Mouse (Mus musculus): ENCODE measurements around the gene Zfp62.

The Zfp62 gene

GRCm38 (mm10) chr11:49248974-49249700 is 46.0 kb downstream of the Zfp62 start:
- DNase-seq (ENCODE audit: low read depth) = peak; percentile 64

- peak; percentile 84 for DNase-seq (ENCODE audit: low read depth)
Measured at GRCm38 (mm10) chr11:49249811-49250421, 46.8 kb downstream of the Zfp62 start.

DNA sequence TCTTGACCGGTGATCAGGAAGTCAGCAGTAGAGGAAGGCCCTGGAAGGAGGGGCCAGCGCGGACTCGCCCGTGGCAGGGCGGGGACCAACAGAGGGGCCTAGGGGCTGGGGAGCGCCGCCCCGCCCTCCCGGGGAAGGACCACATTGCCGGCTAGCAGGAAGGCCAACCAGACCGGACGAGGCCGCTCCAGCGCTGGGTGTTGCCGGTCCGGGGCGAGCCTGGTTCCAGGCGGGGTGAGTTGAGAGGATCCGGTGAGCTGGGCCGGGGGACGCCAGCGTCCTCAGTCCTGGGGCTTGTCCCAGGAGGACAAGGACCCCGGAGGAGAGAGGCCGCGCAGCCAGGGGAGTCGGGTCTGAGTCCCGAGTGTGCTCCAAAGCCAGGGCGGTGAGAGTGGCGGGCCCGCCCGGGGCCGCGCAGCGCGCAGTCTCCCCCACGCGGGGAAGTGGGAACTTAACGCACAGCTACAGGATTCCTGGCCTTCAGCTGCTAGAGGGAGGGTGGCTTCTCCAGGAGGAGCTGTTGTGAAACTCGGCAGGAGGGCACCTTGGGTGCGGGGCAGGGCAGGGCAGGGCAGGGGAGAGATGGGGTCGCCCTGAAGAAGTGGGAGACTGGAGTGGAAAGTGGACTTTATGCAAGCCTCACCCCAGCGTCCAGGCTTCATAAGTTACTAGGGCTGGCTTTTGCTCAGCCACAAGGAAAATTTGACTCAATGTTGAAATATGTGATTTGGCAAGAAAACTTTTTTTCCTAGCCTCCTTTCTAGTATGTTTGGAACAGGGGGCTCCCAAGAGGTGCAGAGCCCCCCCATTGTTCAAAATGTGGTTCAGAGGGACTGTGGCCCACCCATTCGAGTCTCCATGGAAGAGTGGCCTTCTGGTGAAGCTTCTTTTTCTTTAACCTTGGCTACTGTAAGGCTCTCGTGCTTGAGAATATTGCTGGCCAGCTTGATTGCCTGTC is 47.6 kb downstream of the Zfp62 start:
- DNase-seq (ENCODE audit: low read depth) = peak; percentile 86

DNA sequence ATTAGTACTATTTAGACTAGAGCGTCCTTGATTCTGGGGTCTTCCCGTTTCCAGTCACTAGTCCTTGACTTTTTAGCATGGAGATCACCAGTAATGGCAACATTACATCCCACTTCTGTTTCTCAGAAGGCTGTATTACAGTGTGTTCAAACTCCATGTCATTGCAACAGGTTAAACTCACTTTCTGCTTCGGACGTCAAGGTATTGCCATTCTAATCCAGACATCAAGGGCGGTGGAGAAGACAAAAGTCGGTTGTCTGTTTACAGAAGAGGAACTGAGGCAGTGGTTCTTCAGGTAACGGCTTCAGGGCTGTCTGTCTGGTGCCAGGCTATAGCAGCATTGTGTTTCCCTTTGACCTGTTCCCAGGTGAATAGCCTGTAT is 48.3 kb downstream of the Zfp62 start:
- DNase-seq (ENCODE audit: low read depth) = no peak

DNA sequence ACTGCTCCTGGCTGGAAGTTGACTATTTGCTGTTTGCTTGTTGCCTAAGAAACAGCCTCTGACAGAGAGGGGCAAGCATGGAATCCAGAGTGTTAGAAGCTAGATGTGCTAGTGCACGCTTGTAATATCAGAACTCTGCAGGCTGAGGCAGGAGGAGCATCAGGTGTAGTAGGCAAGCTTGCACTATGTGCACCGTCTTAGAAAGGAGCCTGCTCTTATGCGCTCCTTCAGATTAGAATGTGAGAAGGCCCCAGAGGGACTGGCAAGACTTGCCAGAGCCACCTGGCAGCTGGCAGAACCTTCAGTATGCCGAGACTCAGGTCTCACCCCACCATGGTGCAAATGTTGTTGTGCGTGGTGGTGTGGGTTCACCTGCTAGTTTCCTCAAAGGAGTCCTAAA is 49.0 kb downstream of the Zfp62 start:
- DNase-seq (ENCODE audit: low read depth) = peak; percentile 35

GRCm38 (mm10) chr11:49253035-49253434 is 49.9 kb downstream of the Zfp62 start:
- no peak for DNase-seq (ENCODE audit: low read depth)

DNA sequence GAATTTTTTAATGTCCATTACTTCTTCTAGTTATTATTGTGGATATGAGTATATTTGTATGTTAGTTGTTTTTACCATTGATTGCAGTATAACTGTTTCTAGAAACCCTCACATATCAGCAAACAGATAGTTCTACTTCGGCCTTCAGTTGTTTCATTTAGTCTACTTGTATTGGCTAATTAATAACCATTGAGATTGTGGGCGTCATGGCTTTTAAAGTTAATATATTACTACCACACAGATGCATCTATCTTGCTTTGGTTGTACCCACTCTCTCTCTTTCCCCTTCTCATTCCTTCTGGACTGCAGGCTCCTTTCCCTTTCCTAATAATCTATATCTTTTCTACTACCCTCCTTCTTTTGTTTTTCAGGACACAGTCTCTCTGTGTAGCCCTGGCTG is 56.2 kb downstream of the Zfp62 start:
- DNase-seq (ENCODE audit: low read depth) = no peak

- no peak for DNase-seq (ENCODE audit: low read depth)
Measured at GRCm38 (mm10) chr11:49259829-49260228, 56.7 kb downstream of the Zfp62 start.

DNA sequence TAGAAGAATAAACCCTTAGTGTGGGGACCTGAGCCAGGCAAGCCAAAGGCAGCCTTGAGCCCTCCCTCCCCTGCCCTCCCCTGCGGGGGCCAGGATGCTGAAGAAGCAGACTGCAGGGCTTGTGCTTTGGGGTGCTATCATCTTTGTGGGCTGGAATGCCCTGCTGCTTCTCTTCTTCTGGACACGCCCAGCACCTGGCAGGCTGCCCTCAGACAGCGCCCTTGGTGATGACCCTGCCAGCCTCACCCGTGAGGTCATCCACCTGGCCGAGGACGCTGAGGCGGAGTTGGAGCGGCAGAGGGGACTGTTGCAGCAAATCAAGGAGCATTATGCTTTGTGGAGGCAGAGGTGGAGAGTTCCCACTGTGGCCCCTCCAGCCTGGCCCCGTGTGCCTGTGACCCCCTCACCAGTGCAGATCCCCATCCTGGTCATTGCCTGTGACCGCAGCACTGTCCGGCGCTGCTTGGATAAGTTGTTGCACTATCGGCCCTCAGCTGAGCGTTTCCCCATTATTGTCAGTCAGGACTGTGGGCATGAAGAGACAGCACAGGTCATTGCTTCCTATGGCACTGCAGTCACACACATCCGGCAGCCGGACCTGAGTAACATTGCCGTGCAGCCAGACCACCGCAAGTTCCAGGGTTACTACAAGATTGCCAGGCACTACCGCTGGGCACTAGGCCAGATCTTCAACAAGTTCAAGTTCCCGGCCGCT is 57.7 kb downstream of the Zfp62 start:
- no peak for DNase-seq (ENCODE audit: low read depth)

- DNase-seq (ENCODE audit: low read depth) = no peak
Measured at GRCm38 (mm10) chr11:49261313-49261855, 58.3 kb downstream of the Zfp62 start.

DNA sequence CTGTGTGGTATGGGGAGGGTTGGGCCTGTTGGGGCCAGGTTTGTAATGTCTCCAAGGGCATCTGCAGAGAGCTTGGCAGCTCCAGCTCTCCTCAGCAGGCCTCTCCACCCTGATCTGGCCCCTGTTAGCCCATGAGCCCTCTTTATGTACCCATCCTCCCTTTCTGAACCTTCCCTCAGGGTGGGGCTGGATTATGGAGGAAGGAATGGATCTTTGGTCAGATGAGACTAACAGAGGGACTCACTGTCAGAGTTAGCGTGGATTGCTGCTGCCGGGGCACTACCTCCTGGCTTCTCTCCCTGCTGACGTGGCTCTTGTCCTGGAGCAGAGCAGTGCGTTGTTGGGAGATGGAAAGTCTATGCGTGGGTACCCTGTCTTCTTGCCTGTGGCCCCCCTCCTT is 59.2 kb downstream of the Zfp62 start:
- DNase-seq (ENCODE audit: low read depth) = no peak

DNA sequence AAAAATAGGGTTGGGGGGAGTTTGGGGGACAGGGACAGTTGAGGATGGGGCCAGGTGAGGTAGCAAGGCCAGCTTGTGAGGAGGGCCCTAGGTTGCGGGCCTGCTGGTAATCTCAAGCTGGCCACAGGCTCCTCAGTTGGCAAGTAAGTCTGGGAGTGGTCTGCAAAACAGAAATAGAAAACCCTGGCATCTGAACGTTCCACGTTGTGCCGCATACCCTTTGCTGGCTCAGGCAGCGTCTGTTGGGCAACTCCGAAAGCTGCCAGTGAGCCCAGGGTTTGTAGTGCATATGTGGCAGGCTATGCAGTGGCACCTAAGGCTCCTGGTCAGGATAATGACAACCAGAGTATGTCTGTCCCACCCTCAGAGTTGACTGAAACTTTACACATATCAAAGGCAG is 60.1 kb downstream of the Zfp62 start:
- DNase-seq (ENCODE audit: low read depth) = no peak

GRCm38 (mm10) chr11:49264081-49264480 is 61.0 kb downstream of the Zfp62 start:
- DNase-seq (ENCODE audit: low read depth) = no peak

GRCm38 (mm10) chr11:49264622-49265021 is 61.5 kb downstream of the Zfp62 start:
- peak; percentile 51 for DNase-seq (ENCODE audit: low read depth)

DNA sequence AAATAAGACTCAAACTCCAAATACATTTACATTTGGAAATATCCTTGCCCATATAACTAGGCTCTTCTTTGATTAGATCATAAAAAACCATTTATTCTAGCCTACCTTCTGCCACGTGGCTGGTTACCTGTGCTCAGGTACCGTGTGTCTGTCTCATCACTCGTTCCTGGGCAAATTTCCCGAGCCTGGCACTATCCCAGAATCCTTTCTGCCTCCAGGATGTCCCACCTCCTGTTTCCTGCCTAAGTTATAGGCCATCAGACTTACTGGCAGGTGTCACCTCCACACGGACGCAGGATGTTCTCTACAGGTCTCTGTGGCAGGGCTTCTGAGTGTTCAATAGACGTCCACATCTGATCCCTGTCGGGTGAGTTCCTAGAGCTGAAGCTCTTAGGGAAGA is 62.0 kb downstream of the Zfp62 start:
- no peak for DNase-seq (ENCODE audit: low read depth)

DNA sequence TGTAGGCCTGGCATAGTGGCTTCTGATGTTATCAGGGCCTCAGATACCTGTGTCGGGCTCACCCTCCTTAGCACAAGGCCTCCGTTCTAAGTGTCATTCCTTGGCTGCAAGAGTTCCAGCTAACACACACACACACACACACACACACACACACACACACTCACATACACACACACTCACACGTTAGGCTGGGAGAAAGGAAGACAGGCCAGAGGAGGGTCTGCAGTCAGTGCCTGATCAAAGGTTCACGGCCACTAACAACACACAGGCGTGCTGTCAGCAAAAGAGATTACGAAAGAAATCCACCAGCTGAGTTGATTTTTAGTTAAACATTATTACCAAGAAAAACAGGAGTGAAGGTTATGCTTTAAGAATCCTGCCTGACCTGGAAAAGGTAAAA is 63.6 kb downstream of the Zfp62 start:
- DNase-seq (ENCODE audit: low read depth) = no peak

DNA sequence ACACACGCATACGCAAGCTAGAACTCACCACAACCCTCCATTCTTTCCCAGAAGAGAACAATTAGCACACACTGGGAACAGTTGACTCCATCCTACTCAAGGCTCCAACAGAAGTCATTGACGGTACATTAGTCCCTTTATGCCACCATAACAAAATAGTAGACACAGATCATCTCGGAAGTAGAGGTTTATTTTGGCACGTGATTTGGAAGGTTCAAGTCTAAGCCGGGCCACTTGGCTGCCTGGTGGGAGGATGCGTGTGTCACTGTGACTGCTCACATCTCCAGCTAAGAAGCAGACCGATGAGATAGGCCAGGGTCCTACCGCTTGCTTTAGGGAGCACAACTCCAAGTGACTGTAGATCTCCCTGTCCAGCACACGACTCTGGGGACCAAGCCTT is 64.2 kb downstream of the Zfp62 start:
- no peak for DNase-seq (ENCODE audit: low read depth)

DNA sequence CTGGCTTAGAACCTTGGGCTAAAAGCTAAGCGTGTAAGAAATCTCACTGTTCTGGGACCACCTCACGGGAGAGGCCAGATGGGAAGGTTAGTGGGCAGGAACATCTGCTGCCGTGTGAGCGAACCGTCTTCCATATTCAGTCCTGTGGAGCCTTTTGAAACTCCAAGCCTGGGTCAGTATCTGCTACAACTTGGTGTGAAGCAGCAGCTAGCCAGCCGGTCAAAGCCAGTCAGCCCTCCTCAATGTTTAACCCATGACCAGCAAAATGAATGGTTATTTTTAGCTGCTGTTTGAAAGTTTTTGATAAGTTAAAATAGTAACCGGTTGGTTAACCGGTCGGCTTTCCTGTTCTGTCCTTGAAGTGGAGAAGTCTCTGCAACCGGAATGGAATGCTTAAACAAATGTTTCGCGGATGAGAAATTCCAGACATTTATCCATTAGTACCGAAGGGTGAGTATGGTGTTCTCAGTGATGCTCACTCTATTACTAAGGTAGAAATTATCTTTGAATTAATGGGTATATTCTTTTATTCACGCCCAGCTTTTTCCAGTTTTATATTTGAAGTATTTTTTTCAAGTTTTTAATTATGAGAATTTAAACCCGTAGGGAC is 65.0 kb downstream of the Zfp62 start:
- DNase-seq (ENCODE audit: low read depth) = no peak
